Mouse (Mus musculus) liver, postnatal 0 days (tissue): ENCODE measurements at regions not wholly inside any gene's neighbourhood (a gene's known extent, or its start where the extent isn't known, plus 50 kb on each side); places are given as distances from the start of the nearest gene placed in this dataset.

Experiments used
- ATAC-seq: fragments of 200-750 bp; cut with Nextera tagmentation; 2 replicates; pipeline ENCODE4 v1.8.0; 2017; ENCODE audit warnings: mild to moderate bottlenecking, moderate library complexity
- DNase-seq: peaks from one replicate; pipeline ENCODE4 v3.0.0-alpha.2; 2016
- H3K27ac ChIP-seq: fragments of 300-500 bp; sonication (generic); 2 replicates; pipeline ENCODE4 v1.5.1; 2014; ENCODE audit warnings: antibody characterized with exemption, moderate library complexity, mild to moderate bottlenecking, low read depth
- H3K27me3 ChIP-seq: fragments of 300-500 bp; sonication (generic); 2 replicates; pipeline ENCODE4 v1.6.1; 2014; ENCODE audit warnings: low read length, control low read depth, mixed read lengths; ENCODE audit not compliant: insufficient read depth
- H3K36me3 ChIP-seq: fragments of 300-500 bp; sonication (generic); replicated peaks from 2 replicates; pipeline ENCODE4 v1.6.1; 2014; ENCODE audit warnings: mild to moderate bottlenecking, control low read depth, low read length, moderate library complexity, mixed read lengths; ENCODE audit not compliant: insufficient read depth
- H3K4me1 ChIP-seq: fragments of 300-500 bp; sonication (generic); 2 replicates; pipeline ENCODE4 v1.6.1; 2014; ENCODE audit warnings: antibody characterized with exemption, mild to moderate bottlenecking, control low read depth; ENCODE audit not compliant: insufficient read depth
- H3K4me2 ChIP-seq: fragments of 300-500 bp; sonication (generic); 2 replicates; pipeline ENCODE4 v1.6.1; 2014; ENCODE audit warnings: low read depth, mild to moderate bottlenecking, low read length, moderate library complexity, mixed read lengths
- H3K4me3 ChIP-seq: fragments of 300-500 bp; sonication (generic); 2 replicates; pipeline ENCODE4 v1.5.1; 2014; ENCODE audit warnings: low read depth, low read length
- H3K9ac ChIP-seq: fragments of 300-500 bp; sonication (generic); replicated peaks from 2 replicates; pipeline ENCODE4 v1.6.1; 2014; ENCODE audit warnings: mild to moderate bottlenecking, moderate library complexity
- H3K9me3 ChIP-seq: fragments of 300-500 bp; sonication (generic); 2 replicates; pipeline ENCODE4 v1.6.1; 2016; ENCODE audit warnings: mild to moderate bottlenecking, control low read depth, low read length, mixed read lengths
- CTCF ChIP-seq: sonication (generic); IDR thresholded peaks from 2 replicates; pipeline ENCODE4 v1.5.1; 2016; ENCODE audit warnings: antibody characterized with exemption, low read depth
- EP300 ChIP-seq: IDR thresholded peaks from 2 replicates; pipeline ENCODE4 v1.6.1; 2016; ENCODE audit warnings: antibody characterized with exemption, low read depth, mild to moderate bottlenecking
- WGBS: fragments of 180-500 bp; shearing (Covaris S2); extraction: QIAGEN DNeasy Blood & Tissue Kit; methylation state at CpG from one replicate; pipeline ENCODE4 v1.1.7; 2014; ENCODE audit not compliant: insufficient replicate concordance; 5-methylcytosine and 5-hydroxymethylcytosine counted together

DNA sequence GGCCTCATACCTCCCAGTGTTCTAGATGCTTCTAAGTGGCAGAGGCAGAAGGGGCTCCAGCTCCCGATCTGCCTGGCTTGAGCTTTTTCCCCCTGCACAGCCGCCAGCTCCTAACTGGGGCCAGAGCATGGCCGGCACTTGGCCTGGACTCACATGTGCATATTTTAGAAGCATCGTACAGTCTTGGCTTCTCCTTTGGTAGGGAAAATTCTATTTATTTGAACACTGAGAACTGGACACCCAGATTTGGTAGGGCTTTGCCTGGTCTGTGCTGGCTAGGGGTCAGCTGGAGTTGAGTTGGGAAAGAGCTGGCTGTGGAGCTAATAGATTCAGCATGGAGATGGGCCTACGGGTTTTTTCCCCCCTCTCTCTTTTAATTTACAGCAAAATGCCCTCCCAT lies 282.9 kb upstream of the Auts2 start:
- WGBS = 75% methylated on average over 5 of the region's 5 CpGs
- H3K36me3 ChIP-seq = no peaks in the 10 kb centered on the region
- H3K27ac ChIP-seq = no peak overlapping the region
- no peak for DNase-seq
- TF ChIP-seq EP300 (no peak), CTCF (no peak)
- H3K4me1 ChIP-seq = no peaks in the 10 kb centered on the region
- H3K27me3 ChIP-seq = no peaks in the 10 kb centered on the region
- no peak overlapping the region for H3K4me2 ChIP-seq
- no peaks in the 10 kb centered on the region for H3K9me3 ChIP-seq
- no peak overlapping the region for H3K4me3 ChIP-seq
- ATAC-seq = no peak
- no peak overlapping the region for H3K9ac ChIP-seq

DNA sequence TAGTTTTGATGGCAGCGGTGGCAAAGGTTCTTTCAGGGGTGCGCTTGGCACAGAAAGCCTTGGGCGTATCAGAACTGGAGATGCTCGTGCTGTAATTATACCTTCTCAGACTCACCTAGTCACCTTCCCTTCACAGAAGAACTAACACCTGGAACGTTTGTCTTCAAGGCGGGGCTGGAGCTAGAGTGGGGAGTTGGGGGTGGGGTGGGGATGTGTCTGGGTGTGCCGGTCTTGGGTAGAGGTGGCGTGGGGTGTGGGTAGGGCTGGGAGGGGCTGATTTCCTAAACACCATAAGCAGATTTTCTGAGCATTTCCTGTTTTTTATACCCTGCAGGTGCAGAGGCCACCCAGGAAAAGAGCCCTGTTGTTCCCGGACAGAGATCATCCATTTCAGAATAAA lies 274.5 kb upstream of the Auts2 start:
- Histone ChIP-seq H3K9me3 (no peaks in the 10 kb centered on the region), H3K36me3 (no peaks in the 10 kb centered on the region), H3K4me3 (no peak overlapping the region), H3K4me2 (no peak overlapping the region), H3K9ac (no peak overlapping the region), H3K27ac (no peak overlapping the region), H3K4me1 (no peaks in the 10 kb centered on the region), H3K27me3 (no peaks in the 10 kb centered on the region)
- no peak for TF ChIP-seq CTCF
- no peak for TF ChIP-seq EP300
- 78% methylated on average over 9 of the region's 9 CpGs for WGBS
- ATAC-seq (no peak), DNase-seq (no peak)

DNA sequence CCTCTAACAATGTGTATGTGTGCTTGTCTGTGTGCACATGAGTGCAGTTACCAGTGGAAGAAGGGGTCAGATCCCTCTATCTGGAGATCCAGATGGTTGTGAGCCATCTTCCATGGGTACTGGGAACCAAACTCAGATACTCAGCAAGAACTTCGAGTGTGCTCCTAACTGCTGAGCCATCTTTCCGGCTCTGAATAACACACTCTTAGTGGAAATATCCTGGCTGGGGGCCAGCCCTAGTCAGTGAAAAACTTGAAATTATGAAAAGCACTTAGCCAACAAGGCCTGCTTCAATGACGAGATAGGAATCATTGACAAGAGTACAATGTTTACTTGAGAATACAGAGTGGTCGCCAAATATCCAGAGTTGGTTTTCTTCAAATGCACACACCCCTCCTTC lies 266.0 kb upstream of the Auts2 start:
- H3K27ac ChIP-seq = no peak overlapping the region
- no peak for DNase-seq
- TF ChIP-seq CTCF (no peak), EP300 (no peak)
- H3K9me3 ChIP-seq = no peaks in the 10 kb centered on the region
- ATAC-seq = no peak
- H3K4me1 ChIP-seq = no peaks in the 10 kb centered on the region
- 59% methylated on average over 4 of the region's 4 CpGs for WGBS
- H3K9ac ChIP-seq = no peak overlapping the region
- H3K4me2 ChIP-seq = no peak overlapping the region
- H3K4me3 ChIP-seq = no peak overlapping the region
- H3K27me3 ChIP-seq = no peaks in the 10 kb centered on the region
- H3K36me3 ChIP-seq = no peaks in the 10 kb centered on the region

DNA sequence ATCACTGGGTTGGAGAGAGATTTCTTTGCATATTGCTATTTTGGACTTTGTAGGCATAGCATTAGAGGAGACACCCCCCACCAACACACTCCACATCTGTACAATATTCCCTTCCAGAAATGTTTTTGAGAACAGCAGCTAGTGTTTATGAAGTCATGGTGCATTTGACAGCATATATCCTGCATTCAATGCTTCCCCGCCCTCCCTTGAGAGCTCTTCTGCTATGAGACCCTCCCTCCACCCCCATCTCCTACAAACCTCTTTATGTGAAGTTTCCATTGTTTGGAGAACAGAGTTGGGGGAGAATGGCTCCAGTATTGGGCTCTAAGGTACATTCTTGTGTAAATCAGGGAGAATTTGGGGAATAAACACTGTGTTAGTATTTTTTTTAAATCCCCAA lies 252.9 kb upstream of the Auts2 start:
- no peaks in the 10 kb centered on the region for H3K4me1 ChIP-seq
- H3K27me3 ChIP-seq = no peaks in the 10 kb centered on the region
- WGBS = 78% methylated on average over 1 of the region's 1 CpGs
- no peaks in the 10 kb centered on the region; the same call in 1 of the 2 replicates for H3K9me3 ChIP-seq
- no peak overlapping the region for H3K4me2 ChIP-seq
- H3K4me3 ChIP-seq = no peak overlapping the region
- H3K27ac ChIP-seq = no peak overlapping the region
- no peak for TF ChIP-seq CTCF
- TF ChIP-seq EP300 = no peak
- no peak overlapping the region for H3K9ac ChIP-seq
- no peaks in the 10 kb centered on the region for H3K36me3 ChIP-seq
- DNase-seq = no peak
- ATAC-seq = no peak

DNA sequence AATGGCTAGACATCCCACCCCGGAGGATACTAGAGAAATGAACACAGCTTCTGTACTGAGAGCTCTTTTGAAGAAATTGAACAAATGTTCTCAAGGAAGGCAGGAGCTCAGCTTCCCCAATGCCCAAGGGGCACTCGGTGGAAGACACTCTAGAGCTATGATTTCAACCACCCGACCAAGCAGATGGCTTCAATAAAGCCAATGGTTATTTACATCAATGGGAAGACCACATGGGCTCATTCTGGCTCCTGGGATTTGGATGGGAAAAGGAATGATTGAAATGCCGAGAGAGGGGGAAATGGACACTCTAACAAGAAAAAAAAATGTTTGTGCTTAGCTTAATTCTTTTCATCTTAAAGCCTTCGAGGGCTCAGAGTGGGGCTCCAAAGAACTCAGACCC lies 249.3 kb upstream of the Auts2 start:
- Histone ChIP-seq H3K9ac (no peak overlapping the region), H3K27ac (no peak overlapping the region), H3K36me3 (no peaks in the 10 kb centered on the region), H3K9me3 (no peaks in the 10 kb centered on the region; the same call in 1 of the 2 replicates), H3K4me1 (no peaks in the 10 kb centered on the region), H3K4me3 (no peak overlapping the region), H3K27me3 (no peaks in the 10 kb centered on the region), H3K4me2 (no peak overlapping the region)
- ATAC-seq = no peak
- no peak for DNase-seq
- whole genome bisulfite sequencing = 70% methylated on average over 5 of the region's 5 CpGs
- TF ChIP-seq CTCF (no peak), EP300 (no peak)

DNA sequence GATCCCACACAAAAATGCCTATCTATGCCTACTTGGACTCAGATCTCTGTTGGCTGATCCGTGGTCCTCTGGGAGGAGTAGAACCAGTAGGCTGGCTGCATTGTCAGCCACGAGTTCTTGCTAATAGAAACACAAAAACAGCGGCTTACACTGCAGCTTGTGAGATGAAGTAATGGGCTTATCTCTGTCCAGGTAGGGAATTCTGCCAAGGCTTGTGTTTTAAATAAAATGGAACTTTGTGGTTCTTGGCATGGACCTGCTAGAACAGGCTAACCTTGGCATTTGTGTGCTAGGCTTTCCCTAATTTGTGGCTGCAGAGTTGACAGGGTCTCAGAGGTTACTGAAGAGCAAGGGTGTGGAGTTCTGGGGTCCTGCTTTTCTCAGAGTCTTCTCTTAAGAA lies 242.1 kb upstream of the Auts2 start:
- Histone ChIP-seq H3K36me3 (no peaks in the 10 kb centered on the region), H3K27me3 (no peaks in the 10 kb centered on the region), H3K9me3 (no peaks in the 10 kb centered on the region), H3K4me1 (no peaks in the 10 kb centered on the region), H3K27ac (no peak overlapping the region), H3K4me2 (no peak overlapping the region), H3K4me3 (no peak overlapping the region), H3K9ac (no peak overlapping the region)
- no peak for TF ChIP-seq CTCF
- no peak for TF ChIP-seq EP300
- ATAC-seq = no peak
- WGBS = 57% methylated on average over 3 of the region's 3 CpGs
- DNase-seq = no peak

DNA sequence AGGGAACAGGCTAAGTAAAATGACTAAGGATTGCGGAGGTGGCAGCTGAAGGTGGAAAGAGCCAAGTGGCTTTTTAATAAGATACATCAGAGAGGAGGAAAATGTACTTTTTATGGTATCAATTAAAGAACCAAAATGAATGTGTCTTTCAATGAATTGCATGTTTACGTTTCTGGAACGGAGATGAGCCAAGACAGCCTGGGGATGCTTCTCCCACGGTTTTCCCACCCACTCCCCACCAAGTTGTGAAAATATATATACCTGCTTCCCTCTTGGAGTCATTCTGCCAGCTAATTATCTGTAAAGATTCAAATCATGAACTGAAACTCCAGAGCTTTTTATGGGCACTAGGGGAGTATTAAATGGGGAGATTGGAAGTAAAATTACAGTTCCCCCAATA lies 241.6 kb upstream of the Auts2 start:
- 65% methylated on average over 4 of the region's 4 CpGs for WGBS
- TF ChIP-seq CTCF (no peak), EP300 (no peak)
- Histone ChIP-seq H3K9me3 (no peaks in the 10 kb centered on the region), H3K9ac (no peak overlapping the region), H3K36me3 (no peaks in the 10 kb centered on the region), H3K4me3 (no peak overlapping the region), H3K27me3 (no peaks in the 10 kb centered on the region), H3K27ac (no peak overlapping the region), H3K4me1 (no peaks in the 10 kb centered on the region), H3K4me2 (no peak overlapping the region)
- DNase-seq = no peak
- ATAC-seq = no peak
